Mouse (Mus musculus) forebrain, embryonic 16.5 days (tissue): Measurements from ENCODE around the gene Arrdc2. TPM values are rescaled to one million over a fixed set of nuclear protein-coding genes. Genes with fewer than 3 reads are reported as not detected.

ENCODE experiments used
- ATAC-seq: fragments of 200-750 bp; cut with Nextera tagmentation; 2 replicates; pipeline ENCODE4 v1.8.0; 2017; ENCODE audit warnings: mild to moderate bottlenecking, moderate library complexity
- H3K27ac ChIP-seq: fragments of 300-500 bp; sonication (generic); 2 replicates; pipeline ENCODE4 v1.5.1; 2014; ENCODE audit warnings: low read length, control low read depth
- H3K27me3 ChIP-seq: fragments of 300-500 bp; sonication (generic); replicated peaks from 2 replicates; pipeline ENCODE4 v1.6.1; 2014; ENCODE audit warnings: low read length; ENCODE audit not compliant: control insufficient read depth, insufficient read depth
- H3K36me3 ChIP-seq: fragments of 300-500 bp; sonication (generic); 2 replicates; pipeline ENCODE4 v1.6.1; 2014; ENCODE audit not compliant: control insufficient read depth, insufficient read depth
- H3K4me1 ChIP-seq: fragments of 300-500 bp; sonication (generic); replicated peaks from 2 replicates; pipeline ENCODE4 v1.6.1; 2014; ENCODE audit warnings: low read length; ENCODE audit not compliant: control insufficient read depth, insufficient read depth
- H3K4me2 ChIP-seq: fragments of 300-500 bp; sonication (generic); 2 replicates; pipeline ENCODE4 v1.6.1; 2014; ENCODE audit warnings: mild to moderate bottlenecking, low read length, control low read depth
- H3K4me3 ChIP-seq: fragments of 300-500 bp; sonication (generic); replicated peaks from 2 replicates; pipeline ENCODE4 v1.5.1; 2014; ENCODE audit warnings: mild to moderate bottlenecking, low read length, control low read depth
- H3K9ac ChIP-seq: fragments of 300-500 bp; sonication (generic); replicated peaks from 2 replicates; pipeline ENCODE4 v1.6.1; 2014; ENCODE audit warnings: low read depth, low read length, control low read depth
- H3K9me3 ChIP-seq: fragments of 300-500 bp; sonication (generic); 2 replicates; pipeline ENCODE4 v1.6.1; 2016; ENCODE audit warnings: low read length; ENCODE audit not compliant: control insufficient read depth
- WGBS: fragments of 180-500 bp; shearing (Covaris S2); extraction: QIAGEN DNeasy Blood & Tissue Kit; methylation state at CpG from one replicate; pipeline ENCODE4 v1.1.7; 2014; 5-methylcytosine and 5-hydroxymethylcytosine counted together
- polyA plus RNA-seq: library from polyadenylated mRNA; unstranded; fragments of >200 nt; fragmentation: Nextera tagmentation; extraction: Ambion mirVana; gene quantifications from 2 replicates; pipeline ENCODE4 v1.2.1, GENCODE M21; 2015

The Arrdc2 gene
- polyA plus RNA-seq, 1 experiment from 2014 or later, result 7.4 TPM

- Histone ChIP-seq H3K27ac (peak overlapping the region; percentile 42), H3K27me3 (peaks cover 14% of the 10 kb centered on the region), H3K9ac (peak overlapping the region; percentile 75), H3K36me3 (no peaks in the 10 kb centered on the region), H3K4me3 (peak overlapping the region; percentile 58), H3K9me3 (no peaks in the 10 kb centered on the region), H3K4me1 (peaks cover 31% of the 10 kb centered on the region), H3K4me2 (peak overlapping the region; percentile 95)
- under 1% methylated on average over 52 of the region's 57 CpGs for WGBS
- ATAC-seq, result peak; percentile 83
Measured at GRCm38 (mm10) chr8:70797081-70798070, 42.1 kb downstream of the Arrdc2 start.

DNA sequence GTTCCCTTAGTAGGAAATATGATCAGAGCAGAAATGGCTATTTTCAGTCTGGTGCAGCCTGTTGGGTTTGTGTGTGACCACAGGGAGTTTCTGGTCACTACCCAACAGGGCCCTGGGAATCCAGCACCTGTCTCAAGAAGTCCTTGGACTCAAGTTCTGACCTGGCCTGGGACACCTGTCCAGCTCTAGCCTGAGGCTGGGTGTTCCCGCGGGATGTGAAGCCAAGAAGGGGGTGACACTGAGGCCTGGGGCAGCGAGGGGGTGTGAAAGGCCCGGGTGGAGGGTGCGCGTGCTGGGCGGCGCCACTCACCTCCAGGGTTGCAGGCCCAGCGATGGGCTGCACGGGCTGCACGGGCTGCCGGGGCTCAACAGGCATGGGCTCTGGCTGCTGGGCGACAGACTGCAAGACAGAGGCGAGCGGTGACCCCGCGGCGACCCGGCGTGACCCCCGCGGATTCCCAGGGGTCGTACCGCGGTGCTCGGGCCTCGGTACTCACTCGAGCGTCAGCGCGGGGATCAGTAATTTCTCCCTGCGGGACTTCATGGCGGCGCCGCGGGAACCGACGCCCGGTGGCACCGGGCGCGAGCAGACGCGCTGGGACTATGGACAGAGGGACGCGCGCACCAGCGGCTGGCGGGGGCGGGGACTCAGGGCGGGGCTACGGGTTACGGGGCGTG lies 43.0 kb downstream of the Arrdc2 start:
- peak; percentile 0; the same call in 1 of the 2 replicates for ATAC-seq
- Histone ChIP-seq H3K27ac (peak overlapping the region; percentile 11; the same call in 1 of the 2 replicates), H3K9ac (peak overlapping the region; percentile 75), H3K9me3 (no peaks in the 10 kb centered on the region), H3K36me3 (no peaks in the 10 kb centered on the region), H3K4me2 (peak overlapping the region; percentile 95), H3K4me3 (peak overlapping the region; percentile 58), H3K27me3 (peaks cover 14% of the 10 kb centered on the region), H3K4me1 (peaks cover 37% of the 10 kb centered on the region)
- 3% methylated on average over 53 of the region's 54 CpGs for WGBS

- H3K27me3 ChIP-seq, result peaks cover 14% of the 10 kb centered on the region
- no peak overlapping the region for H3K27ac ChIP-seq
- no peak overlapping the region for H3K4me3 ChIP-seq
- no peak overlapping the region for H3K9ac ChIP-seq
- no peaks in the 10 kb centered on the region for H3K9me3 ChIP-seq
- H3K4me1 ChIP-seq, result peaks cover 38% of the 10 kb centered on the region
- no peak overlapping the region for H3K4me2 ChIP-seq
- ATAC-seq, result no peak
- 88% methylated on average over 2 of the region's 2 CpGs for WGBS
- no peaks in the 10 kb centered on the region for H3K36me3 ChIP-seq
Measured at GRCm38 (mm10) chr8:70795370-70795769, 44.1 kb downstream of the Arrdc2 start.

DNA sequence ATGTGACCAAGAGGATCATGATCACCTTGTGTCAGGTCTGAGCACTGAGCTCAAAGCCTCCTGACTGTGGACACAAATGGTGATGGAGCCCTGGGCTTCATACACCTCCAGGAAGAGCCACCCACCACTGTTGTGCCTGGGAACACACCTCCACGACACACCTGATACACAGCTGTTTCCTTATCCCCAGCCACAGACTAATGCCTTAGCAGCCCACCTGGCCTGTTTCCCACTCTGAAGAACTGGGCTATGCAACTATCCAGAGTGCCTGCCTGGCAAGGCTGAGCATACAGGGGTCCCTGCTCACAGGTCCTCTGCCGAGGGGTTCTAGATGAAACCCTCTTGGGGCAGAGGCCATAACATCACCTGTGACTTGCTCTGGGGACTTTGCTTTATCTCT lies 45.3 kb downstream of the Arrdc2 start:
- Histone ChIP-seq H3K9ac (no peak overlapping the region), H3K36me3 (no peaks in the 10 kb centered on the region), H3K27me3 (peaks cover 7% of the 10 kb centered on the region), H3K27ac (no peak overlapping the region), H3K4me2 (no peak overlapping the region), H3K4me3 (no peak overlapping the region), H3K4me1 (peaks cover 38% of the 10 kb centered on the region), H3K9me3 (no peaks in the 10 kb centered on the region)
- ATAC-seq, result no peak
- WGBS, result 88% methylated on average over 2 of the region's 2 CpGs

GRCm38 (mm10) chr8:70792700-70793099 lies 46.8 kb downstream of the Arrdc2 start:
- no peak for ATAC-seq
- peak overlapping the region; percentile 81 for H3K9ac ChIP-seq
- WGBS, result under 1% methylated on average over 20 of the region's 20 CpGs
- no peaks in the 10 kb centered on the region for H3K36me3 ChIP-seq
- peaks cover 29% of the 10 kb centered on the region for H3K4me1 ChIP-seq
- no peaks in the 10 kb centered on the region for H3K27me3 ChIP-seq
- peak overlapping the region; percentile 77 for H3K4me2 ChIP-seq
- H3K9me3 ChIP-seq, result no peaks in the 10 kb centered on the region
- H3K27ac ChIP-seq, result peak overlapping the region; percentile 91
- peak overlapping the region; percentile 61 for H3K4me3 ChIP-seq

- peaks cover 4% of the 10 kb centered on the region; the same call in 1 of the 2 replicates for H3K36me3 ChIP-seq
- H3K9ac ChIP-seq, result peak overlapping the region; percentile 81
- H3K27ac ChIP-seq, result peak overlapping the region; percentile 91
- H3K27me3 ChIP-seq, result no peaks in the 10 kb centered on the region
- no peaks in the 10 kb centered on the region for H3K9me3 ChIP-seq
- peak; percentile 85 for ATAC-seq
- peak overlapping the region; percentile 61 for H3K4me3 ChIP-seq
- 4% methylated on average over 57 of the region's 58 CpGs for WGBS
- H3K4me2 ChIP-seq, result peak overlapping the region; percentile 77
- peaks cover 27% of the 10 kb centered on the region for H3K4me1 ChIP-seq
Measured at GRCm38 (mm10) chr8:70791975-70792691, 47.4 kb downstream of the Arrdc2 start.

- H3K4me3 ChIP-seq, result peak overlapping the region; percentile 61
- 83% methylated on average over 7 of the region's 7 CpGs for WGBS
- no peak overlapping the region for H3K27ac ChIP-seq
- ATAC-seq, result no peak
- peaks cover 9% of the 10 kb centered on the region for H3K36me3 ChIP-seq
- peaks cover 24% of the 10 kb centered on the region for H3K4me1 ChIP-seq
- H3K4me2 ChIP-seq, result peak overlapping the region; percentile 77
- H3K9ac ChIP-seq, result peak overlapping the region; percentile 81; the same call in 1 of the 2 replicates
- no peaks in the 10 kb centered on the region for H3K9me3 ChIP-seq
- H3K27me3 ChIP-seq, result no peaks in the 10 kb centered on the region
Measured at GRCm38 (mm10) chr8:70791294-70791701, 48.2 kb downstream of the Arrdc2 start.

DNA sequence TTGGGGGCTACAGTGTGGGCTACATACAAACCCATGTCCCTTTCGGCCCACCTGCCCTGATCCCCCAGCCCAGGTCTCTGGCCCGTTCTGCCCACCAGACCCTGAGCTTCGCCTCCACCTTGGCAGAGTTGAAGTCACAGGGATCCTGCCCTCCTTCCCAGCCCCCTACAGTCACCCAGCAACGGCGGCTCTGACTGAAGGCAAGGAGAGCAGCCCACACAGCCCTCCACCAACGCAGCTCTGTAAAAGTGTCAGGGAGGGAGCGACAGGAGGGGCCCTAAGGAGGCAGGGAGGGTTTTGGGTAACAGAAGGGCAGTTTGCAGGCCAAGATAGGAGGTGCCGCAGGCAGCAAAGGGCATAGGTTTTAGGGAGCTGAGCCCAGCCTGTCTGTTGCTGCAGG lies 48.7 kb downstream of the Arrdc2 start:
- Histone ChIP-seq H3K27me3 (no peaks in the 10 kb centered on the region), H3K36me3 (peaks cover 9% of the 10 kb centered on the region)
- 58% methylated on average over 8 of the region's 8 CpGs for WGBS

More for the DNA sequence above, 48.7 kb downstream of the Arrdc2 start:
- Histone ChIP-seq H3K4me2 (peak overlapping the region; percentile 77), H3K27ac (no peak overlapping the region), H3K4me1 (peaks cover 24% of the 10 kb centered on the region), H3K9me3 (no peaks in the 10 kb centered on the region), H3K4me3 (no peak overlapping the region), H3K9ac (peak overlapping the region; percentile 1; the same call in 1 of the 2 replicates)
- ATAC-seq, result no peak
